Mouse (Mus musculus) ES-Bruce4 (cell line): ENCODE data around the gene Ntan1. TPM values are rescaled to one million over a fixed set of nuclear protein-coding genes. Genes with fewer than 3 reads are reported as not detected.

Source experiments
- H3K27ac ChIP-seq: 2 replicates; pipeline ENCODE4 v1.5.1; 2012; ENCODE audit warnings: low read length, inconsistent platforms; ENCODE audit not compliant: insufficient read depth
- H3K27me3 ChIP-seq: 2 replicates; pipeline ENCODE4 v1.6.1; 2012; ENCODE audit warnings: mild to moderate bottlenecking, low read length, inconsistent platforms; ENCODE audit not compliant: control insufficient read depth, poor library complexity, insufficient read depth, severe bottlenecking
- H3K36me3 ChIP-seq: 2 replicates; pipeline ENCODE4 v1.6.1; 2012; ENCODE audit warnings: inconsistent platforms, mild to moderate bottlenecking, low read length, moderate library complexity; ENCODE audit not compliant: control insufficient read depth, poor library complexity, insufficient read depth, severe bottlenecking
- H3K4me1 ChIP-seq: one replicate; pipeline ENCODE4 v1.8.1; 2011; ENCODE audit warnings: low read length; ENCODE audit not compliant: control insufficient read depth, insufficient read depth
- H3K4me3 ChIP-seq: 2 replicates; pipeline ENCODE4 v1.5.1; 2011; ENCODE audit warnings: low read depth, mild to moderate bottlenecking, low read length
- H3K9ac ChIP-seq: 2 replicates; pipeline ENCODE4 v1.6.1; 2012; ENCODE audit warnings: low read depth, mild to moderate bottlenecking, inconsistent platforms; ENCODE audit not compliant: poor library complexity, severe bottlenecking
- H3K9me3 ChIP-seq: replicated peaks from 2 replicates; pipeline ENCODE4 v1.6.1; 2012; ENCODE audit warnings: mild to moderate bottlenecking, low read length, inconsistent platforms; ENCODE audit not compliant: control insufficient read depth, poor library complexity, insufficient read depth, severe bottlenecking
- CTCF ChIP-seq: IDR thresholded peaks from one replicate; pipeline ENCODE4 v1.8.1; 2011; ENCODE audit warnings: low read depth, low read length
- EP300 ChIP-seq: IDR thresholded peaks from 2 replicates; pipeline ENCODE4 v1.6.1; 2011; ENCODE audit warnings: low read depth, low read length; ENCODE audit not compliant: insufficient read depth
- POLR2A ChIP-seq: IDR thresholded peaks from one replicate; pipeline ENCODE4 v1.8.1; 2011; ENCODE audit warnings: low read length; ENCODE audit not compliant: insufficient read depth
- polyA plus RNA-seq: library from polyadenylated mRNA; stranded (reverse); fragments of >200 nt; gene quantifications from 2 replicates; pipeline ENCODE4 v1.2.4, GENCODE M21; 2011; ENCODE audit warnings: low read depth; ENCODE audit not compliant: missing spikeins, insufficient read depth, insufficient read length

The Ntan1 gene
- polyA plus RNA-seq, 1 experiment = 57.6 TPM

- Histone ChIP-seq H3K27ac (no peak overlapping the region), H3K4me1 (no peaks in the 10 kb centered on the region), H3K9ac (no peak overlapping the region), H3K4me3 (no peak overlapping the region), H3K9me3 (no peaks in the 10 kb centered on the region), H3K36me3 (peaks cover 37% of the 10 kb centered on the region), H3K27me3 (no peaks in the 10 kb centered on the region)
- TF ChIP-seq POLR2A (no peak), CTCF (no peak), EP300 (no peak)
Observed at GRCm38 (mm10) chr16:13840956-13841355, 22.3 kb downstream of the Ntan1 start.

- Histone ChIP-seq H3K4me1 (no peaks in the 10 kb centered on the region), H3K27ac (no peak overlapping the region), H3K4me3 (no peak overlapping the region), H3K9me3 (no peaks in the 10 kb centered on the region), H3K9ac (no peak overlapping the region), H3K27me3 (no peaks in the 10 kb centered on the region), H3K36me3 (peaks cover 14% of the 10 kb centered on the region)
- TF ChIP-seq POLR2A = no peak
- no peak for TF ChIP-seq EP300
- no peak for TF ChIP-seq CTCF
Observed at GRCm38 (mm10) chr16:13845031-13845430, 26.4 kb downstream of the Ntan1 start.

GRCm38 (mm10) chr16:13846675-13847074 lies 28.0 kb downstream of the Ntan1 start:
- H3K9me3 ChIP-seq = no peaks in the 10 kb centered on the region
- H3K36me3 ChIP-seq = peaks cover 4% of the 10 kb centered on the region
- no peaks in the 10 kb centered on the region for H3K4me1 ChIP-seq
- no peaks in the 10 kb centered on the region for H3K27me3 ChIP-seq
- no peak for TF ChIP-seq EP300
- no peak overlapping the region for H3K27ac ChIP-seq
- no peak overlapping the region for H3K9ac ChIP-seq
- no peak overlapping the region for H3K4me3 ChIP-seq

- Histone ChIP-seq H3K36me3 (peaks cover 4% of the 10 kb centered on the region), H3K27me3 (no peaks in the 10 kb centered on the region), H3K9ac (no peak overlapping the region), H3K27ac (no peak overlapping the region), H3K4me1 (no peaks in the 10 kb centered on the region), H3K9me3 (no peaks in the 10 kb centered on the region), H3K4me3 (no peak overlapping the region)
- TF ChIP-seq EP300 = no peak
- no peak for TF ChIP-seq CTCF
- TF ChIP-seq POLR2A = no peak
Observed at GRCm38 (mm10) chr16:13848310-13848709, 29.7 kb downstream of the Ntan1 start.

- Histone ChIP-seq H3K36me3 (peaks cover 5% of the 10 kb centered on the region), H3K9me3 (no peaks in the 10 kb centered on the region), H3K27ac (no peak overlapping the region), H3K9ac (no peak overlapping the region), H3K4me1 (no peaks in the 10 kb centered on the region), H3K4me3 (no peak overlapping the region), H3K27me3 (no peaks in the 10 kb centered on the region)
- TF ChIP-seq EP300 = no peak
- no peak for TF ChIP-seq CTCF
- TF ChIP-seq POLR2A = no peak
Observed at GRCm38 (mm10) chr16:13851446-13851845, 32.8 kb downstream of the Ntan1 start.

GRCm38 (mm10) chr16:13853886-13854285 lies 35.2 kb downstream of the Ntan1 start:
- Histone ChIP-seq H3K36me3 (peaks cover 5% of the 10 kb centered on the region), H3K27me3 (no peaks in the 10 kb centered on the region), H3K9ac (no peak overlapping the region), H3K9me3 (no peaks in the 10 kb centered on the region), H3K27ac (no peak overlapping the region), H3K4me3 (no peak overlapping the region), H3K4me1 (no peaks in the 10 kb centered on the region)
- TF ChIP-seq CTCF (no peak), POLR2A (no peak), EP300 (no peak)
